Mouse (Mus musculus): ENCODE measurements around the gene Zg16. TPM values are rescaled to one million over a fixed set of nuclear protein-coding genes. Genes with fewer than 3 reads are reported as not detected.

The Zg16 gene
- polyA plus RNA-seq, 1 experiment from 2014 or later = not detected

GRCm38 (mm10) chr7:127007313-127008024 is 79.7 kb downstream of the Zg16 start:
- no peaks in the 10 kb centered on the region for H3K9me3 ChIP-seq
- H3K4me3 ChIP-seq = no peak overlapping the region
- WGBS = 79% methylated on average over 6 of the region's 6 CpGs
- H3K27me3 ChIP-seq = no peaks in the 10 kb centered on the region
- no peak for ATAC-seq (replicated peaks)
- H3K4me1 ChIP-seq = peaks cover 15% of the 10 kb centered on the region
- no peak overlapping the region for H3K4me2 ChIP-seq (replicated peaks)
- H3K36me3 ChIP-seq = no peaks in the 10 kb centered on the region
- H3K9ac ChIP-seq (replicated peaks) = no peak overlapping the region
- peak overlapping the region; percentile 92 for H3K27ac ChIP-seq (replicated peaks)

DNA sequence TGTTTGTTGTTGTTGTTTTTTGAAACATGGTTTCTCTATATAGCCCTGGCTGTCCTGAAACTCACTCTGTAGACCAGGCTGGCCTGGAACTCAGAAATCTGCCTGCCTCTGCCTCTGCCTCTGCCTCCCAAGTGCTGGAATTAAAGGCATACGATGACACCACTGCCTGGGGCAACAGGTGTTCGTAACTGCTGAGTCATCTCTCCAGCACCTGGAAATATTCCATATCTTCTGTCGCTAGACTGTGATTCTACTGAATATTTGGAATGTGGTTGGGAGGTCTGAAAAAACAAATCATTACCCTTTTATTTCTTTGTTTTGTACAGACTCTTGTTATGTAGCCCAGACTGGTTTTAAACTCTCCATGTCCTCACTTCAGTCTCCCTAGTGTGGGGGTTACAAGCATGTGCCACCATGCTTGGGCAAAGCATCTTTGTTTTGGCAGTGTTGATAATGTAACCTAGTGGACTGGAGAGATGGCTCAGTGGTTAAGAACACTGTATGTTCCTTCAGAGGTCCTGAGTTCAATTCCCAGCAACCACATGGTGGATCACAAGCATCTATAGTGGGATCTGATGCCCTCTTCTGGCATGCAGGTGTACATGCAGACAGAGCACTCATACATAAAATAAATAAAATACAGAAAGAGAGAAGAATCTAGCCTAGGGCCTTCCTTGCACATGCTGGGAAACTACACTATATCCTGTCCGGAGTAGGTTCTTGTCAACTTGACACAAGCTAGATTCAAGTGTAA is 82.8 kb downstream of the Zg16 start:
- Histone ChIP-seq H3K4me3 (no peak overlapping the region), H3K27ac (replicated peaks) (no peak overlapping the region), H3K9ac (replicated peaks) (no peak overlapping the region), H3K9me3 (no peaks in the 10 kb centered on the region), H3K4me2 (replicated peaks) (no peak overlapping the region), H3K4me1 (peaks cover 13% of the 10 kb centered on the region), H3K27me3 (no peaks in the 10 kb centered on the region), H3K36me3 (no peaks in the 10 kb centered on the region)
- no peak for ATAC-seq (replicated peaks)
- 87% methylated on average over 4 of the region's 4 CpGs for WGBS

GRCm38 (mm10) chr7:127003620-127004019 is 83.5 kb downstream of the Zg16 start:
- Histone ChIP-seq H3K36me3 (no peaks in the 10 kb centered on the region), H3K4me1 (peaks cover 7% of the 10 kb centered on the region), H3K4me2 (replicated peaks) (no peak overlapping the region), H3K9me3 (no peaks in the 10 kb centered on the region), H3K9ac (replicated peaks) (no peak overlapping the region), H3K27ac (replicated peaks) (no peak overlapping the region), H3K4me3 (no peak overlapping the region), H3K27me3 (no peaks in the 10 kb centered on the region)
- 93% methylated on average over 5 of the region's 5 CpGs for WGBS
- ATAC-seq (replicated peaks) = no peak

Small RNA genes lying within 50 kb of the gene (microRNA-seq; reads per million reads assigned to microRNA genes)
- not detected for gene Gm44343

Other genes with a start within 250 kb of the Zg16 start
- gene Doc2a, start 239.9 kb downstream of the Zg16 start, polyA plus RNA-seq (2015; fragmentation: Nextera tagmentation; extraction: Ambion mirVana) = 9.0 and 9.1 TPM in 2 replicates
- 30.7 and 31.8 TPM in 2 replicates for gene Hirip3, start 225.4 kb downstream of the Zg16 start, polyA plus RNA-seq (2015; fragmentation: Nextera tagmentation; extraction: Ambion mirVana)
- 86.2 and 98.8 TPM in 2 replicates for gene Ino80e, start 225.0 kb downstream of the Zg16 start, polyA plus RNA-seq (2015; fragmentation: Nextera tagmentation; extraction: Ambion mirVana)
- 54.1 and 56.8 TPM in 2 replicates for gene Taok2, start 202.6 kb downstream of the Zg16 start, polyA plus RNA-seq (2015; fragmentation: Nextera tagmentation; extraction: Ambion mirVana)
- 36.2 and 38.6 TPM in 2 replicates for gene Tmem219, start 164.4 kb downstream of the Zg16 start, polyA plus RNA-seq (2015; fragmentation: Nextera tagmentation; extraction: Ambion mirVana)
- gene Kctd13, start 158.4 kb downstream of the Zg16 start, polyA plus RNA-seq (2015; fragmentation: Nextera tagmentation; extraction: Ambion mirVana) = 132 and 136 TPM in 2 replicates
- gene Asphd1, start 137.7 kb downstream of the Zg16 start, polyA plus RNA-seq (2015; fragmentation: Nextera tagmentation; extraction: Ambion mirVana) = 5.6 and 6.9 TPM in 2 replicates
- gene Sez6l2, start 136.8 kb downstream of the Zg16 start, polyA plus RNA-seq (2015; fragmentation: Nextera tagmentation; extraction: Ambion mirVana) = 25.5 and 32.0 TPM in 2 replicates
- 104 and 105 TPM in 2 replicates for gene Cdipt, start 111.4 kb downstream of the Zg16 start, polyA plus RNA-seq (2015; fragmentation: Nextera tagmentation; extraction: Ambion mirVana)
- gene Cdiptos, start 111.2 kb downstream of the Zg16 start, polyA plus RNA-seq (2015; fragmentation: Nextera tagmentation; extraction: Ambion mirVana) = 0.56 and 0.88 TPM in 2 replicates
- gene Mvp, start 72.7 kb downstream of the Zg16 start, polyA plus RNA-seq (2015; fragmentation: Nextera tagmentation; extraction: Ambion mirVana) = 3.0 and 3.5 TPM in 2 replicates
- gene Pagr1b, start 70.8 kb downstream of the Zg16 start, polyA plus RNA-seq (2015; fragmentation: Nextera tagmentation; extraction: Ambion mirVana) = not detected in 2 replicates
- 32.2 and 40.4 TPM in 2 replicates for gene Pagr1a, start 70.0 kb downstream of the Zg16 start, polyA plus RNA-seq (2015; fragmentation: Nextera tagmentation; extraction: Ambion mirVana)
- gene Gm42742, start 66.2 kb downstream of the Zg16 start, polyA plus RNA-seq (2015; fragmentation: Nextera tagmentation; extraction: Ambion mirVana) = 67.9 and 75.6 TPM in 2 replicates
- 18.0 and 19.8 TPM in 2 replicates for gene Prrt2, start 66.1 kb downstream of the Zg16 start, polyA plus RNA-seq (2015; fragmentation: Nextera tagmentation; extraction: Ambion mirVana)
- gene Maz, start 60.3 kb downstream of the Zg16 start, polyA plus RNA-seq (2015; fragmentation: Nextera tagmentation; extraction: Ambion mirVana) = 79.3 and 84.0 TPM in 2 replicates
- gene Kif22, start 44.9 kb downstream of the Zg16 start, polyA plus RNA-seq (2015; fragmentation: Nextera tagmentation; extraction: Ambion mirVana) = 67.6 and 69.0 TPM in 2 replicates
- 1.3 and 1.6 TPM in 2 replicates for gene AI467606, start 4.0 kb upstream of the Zg16 start, polyA plus RNA-seq (2015; fragmentation: Nextera tagmentation; extraction: Ambion mirVana)
- 0.50 and 0.66 TPM in 2 replicates for gene Qprt, start 34.9 kb upstream of the Zg16 start, polyA plus RNA-seq (2015; fragmentation: Nextera tagmentation; extraction: Ambion mirVana)
- gene Spn, start 50.5 kb upstream of the Zg16 start, polyA plus RNA-seq (2015; fragmentation: Nextera tagmentation; extraction: Ambion mirVana) = not detected in 2 replicates
- 86.7 and 91.5 TPM in 2 replicates for gene Cd2bp2, start 108.7 kb upstream of the Zg16 start, polyA plus RNA-seq (2015; fragmentation: Nextera tagmentation; extraction: Ambion mirVana)
- gene Tbc1d10b, start 121.1 kb upstream of the Zg16 start, polyA plus RNA-seq (2015; fragmentation: Nextera tagmentation; extraction: Ambion mirVana) = 33.6 and 35.1 TPM in 2 replicates
- 6.1 and 6.3 TPM in 2 replicates for gene Mylpf, start 121.6 kb upstream of the Zg16 start, polyA plus RNA-seq (2015; fragmentation: Nextera tagmentation; extraction: Ambion mirVana)
- gene Zfp553, start 145.7 kb upstream of the Zg16 start, polyA plus RNA-seq (2015; fragmentation: Nextera tagmentation; extraction: Ambion mirVana) = 70.7 and 71.5 TPM in 2 replicates
- 21.8 and 27.8 TPM in 2 replicates for gene Sept1, start 145.8 kb upstream of the Zg16 start, polyA plus RNA-seq (2015; fragmentation: Nextera tagmentation; extraction: Ambion mirVana)
- 65.2 and 65.9 TPM in 2 replicates for gene Zfp771, start 156.9 kb upstream of the Zg16 start, polyA plus RNA-seq (2015; fragmentation: Nextera tagmentation; extraction: Ambion mirVana)
- gene Dctpp1, start 173.4 kb upstream of the Zg16 start, polyA plus RNA-seq (2015; fragmentation: Nextera tagmentation; extraction: Ambion mirVana) = 159 and 166 TPM in 2 replicates
- gene Sephs2, start 186.7 kb upstream of the Zg16 start, polyA plus RNA-seq (2015; fragmentation: Nextera tagmentation; extraction: Ambion mirVana) = 48.7 and 49.5 TPM in 2 replicates
- 0.22 and 0.28 TPM in 2 replicates for gene Itgal, start 208.9 kb upstream of the Zg16 start, polyA plus RNA-seq (2015; fragmentation: Nextera tagmentation; extraction: Ambion mirVana)